Mouse (Mus musculus): ENCODE results near the gene Pitpnm2. TPM values are rescaled to one million over a fixed set of nuclear protein-coding genes. Genes with fewer than 3 reads are reported as not detected.

Pitpnm2 gene
- polyA plus RNA-seq, 1 experiment from 2014 or later: 7.3 TPM

DNA sequence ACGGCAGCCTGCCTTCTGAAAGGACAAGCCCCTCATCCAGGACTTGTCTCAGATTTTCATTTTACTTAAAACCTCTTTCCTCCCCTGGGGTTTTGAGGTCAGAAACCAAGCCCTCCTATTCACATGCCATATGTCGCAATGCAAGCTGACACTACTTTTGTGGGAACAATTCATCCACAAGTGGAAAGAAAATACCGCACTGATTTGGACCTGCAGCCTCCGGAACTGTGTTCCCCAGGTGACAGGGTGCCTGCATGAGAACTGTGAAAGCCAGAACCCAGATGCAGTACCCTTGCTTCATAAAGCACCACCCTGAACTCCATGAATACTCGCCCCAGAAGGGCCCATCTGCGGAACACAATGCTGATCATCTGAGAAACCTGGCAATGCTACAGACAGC lies 22.4 kb downstream of the Pitpnm2 start:
- Histone ChIP-seq H3K4me2 (ENCODE audit: low read depth, low read length) (no peak overlapping the region), H3K27ac (ENCODE audit: low read length) (no peak overlapping the region), H3K4me3 (ENCODE audit: low read length) (no peak overlapping the region), H3K9me3 (replicated peaks; ENCODE audit: control insufficient read depth, low read length) (no peaks in the 10 kb centered on the region), H3K27me3 (ENCODE audit: control insufficient read depth, insufficient read depth, low read length) (no peaks in the 10 kb centered on the region), H3K36me3 (ENCODE audit: control insufficient read depth, insufficient read depth) (0 out of 2 replicates have a peak, but pooled peaks cover 2% of the 10 kb centered on the region), H3K9ac (ENCODE audit: low read length) (no peak overlapping the region), H3K4me1 (ENCODE audit: control insufficient read depth, insufficient read depth, low read length) (peaks cover 65% of the 10 kb centered on the region)
- no peak for ATAC-seq (replicated peaks; ENCODE audit: extremely low read depth, insufficient read depth, low FRiP score)
- WGBS: 60% methylated on average over 6 of the region's 6 CpGs

- WGBS: 83% methylated on average over 4 of the region's 4 CpGs
- Histone ChIP-seq H3K4me1 (ENCODE audit: control insufficient read depth, insufficient read depth, low read length) (peaks cover 65% of the 10 kb centered on the region), H3K4me2 (ENCODE audit: low read depth, low read length) (no peak overlapping the region), H3K27ac (ENCODE audit: low read length) (peak overlapping the region; percentile 24; the same call in 1 of the 2 replicates), H3K9me3 (replicated peaks; ENCODE audit: control insufficient read depth, low read length) (no peaks in the 10 kb centered on the region), H3K27me3 (ENCODE audit: control insufficient read depth, insufficient read depth, low read length) (no peaks in the 10 kb centered on the region), H3K9ac (ENCODE audit: low read length) (no peak overlapping the region), H3K36me3 (ENCODE audit: control insufficient read depth, insufficient read depth) (0 out of 2 replicates have a peak, but pooled peaks cover 2% of the 10 kb centered on the region), H3K4me3 (ENCODE audit: low read length) (no peak overlapping the region)
- no peak for ATAC-seq (replicated peaks; ENCODE audit: extremely low read depth, insufficient read depth, low FRiP score)
Measured at GRCm38 (mm10) chr5:124226494-124226893, 23.1 kb downstream of the Pitpnm2 start.

GRCm38 (mm10) chr5:124225891-124226290 lies 23.7 kb downstream of the Pitpnm2 start:
- peaks cover 65% of the 10 kb centered on the region for H3K4me1 ChIP-seq (ENCODE audit: control insufficient read depth, insufficient read depth, low read length)
- H3K4me3 ChIP-seq (ENCODE audit: low read length): no peak overlapping the region
- WGBS: 74% methylated on average over 7 of the region's 7 CpGs

DNA sequence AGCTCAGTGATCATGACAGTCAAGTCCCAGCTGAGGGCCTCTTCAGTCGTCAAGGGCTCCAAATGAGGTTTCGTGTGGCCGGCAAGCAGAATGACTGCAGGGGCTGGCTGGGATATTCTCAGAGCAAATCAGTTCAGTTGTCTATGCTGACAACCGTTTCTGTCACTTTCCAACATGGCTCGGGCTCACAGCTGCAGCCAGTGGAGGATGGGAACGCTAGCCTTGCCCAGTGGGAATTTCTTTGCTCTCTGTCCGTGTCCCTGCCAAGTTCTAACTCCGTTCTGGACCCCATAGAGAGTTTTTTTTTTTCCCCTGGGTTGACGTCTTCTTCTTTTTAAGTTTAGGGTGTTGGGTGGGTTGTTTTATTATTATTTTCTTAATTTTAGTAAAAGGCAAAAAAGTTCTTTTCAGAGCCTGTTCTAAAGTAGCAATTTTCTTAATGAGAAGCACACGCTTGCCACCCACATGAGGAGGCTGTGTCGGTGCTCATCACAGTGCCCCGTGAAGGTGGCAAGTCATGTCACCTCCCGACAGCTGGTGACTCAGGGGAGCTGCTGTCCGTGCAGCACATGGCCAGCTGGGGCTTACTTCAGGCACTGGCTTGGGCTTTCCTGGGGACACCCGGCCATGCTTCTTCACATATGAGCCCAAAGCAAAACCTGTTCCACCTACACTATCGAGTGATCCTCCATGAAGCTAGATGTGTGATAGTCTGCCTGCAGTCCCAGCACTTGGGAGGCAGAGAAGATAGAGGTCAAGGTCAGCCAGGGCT lies 25.1 kb downstream of the Pitpnm2 start:
- 0 out of 2 replicates have a peak, but pooled peaks cover 2% of the 10 kb centered on the region for H3K36me3 ChIP-seq (ENCODE audit: control insufficient read depth, insufficient read depth)
- H3K4me1 ChIP-seq (ENCODE audit: control insufficient read depth, insufficient read depth, low read length): peaks cover 75% of the 10 kb centered on the region
- no peak overlapping the region for H3K4me3 ChIP-seq (ENCODE audit: low read length)
- peak overlapping the region; percentile 66 for H3K27ac ChIP-seq (ENCODE audit: low read length)
- no peak overlapping the region for H3K4me2 ChIP-seq (ENCODE audit: low read depth, low read length)
- 48% methylated on average over 16 of the region's 16 CpGs for WGBS
- no peak for ATAC-seq (replicated peaks; ENCODE audit: extremely low read depth, insufficient read depth, low FRiP score)
- H3K9ac ChIP-seq (ENCODE audit: low read length): 0 out of 2 replicates have a peak overlapping the region, but pooled peaks have one; percentile 40
- no peaks in the 10 kb centered on the region for H3K9me3 ChIP-seq (replicated peaks; ENCODE audit: control insufficient read depth, low read length)
- H3K27me3 ChIP-seq (ENCODE audit: control insufficient read depth, insufficient read depth, low read length): no peaks in the 10 kb centered on the region

More at GRCm38 (mm10) chr5:124225891-124226290, 23.7 kb downstream of the Pitpnm2 start:
- no peak overlapping the region for H3K9ac ChIP-seq (ENCODE audit: low read length)
- H3K36me3 ChIP-seq (ENCODE audit: control insufficient read depth, insufficient read depth): 0 out of 2 replicates have a peak, but pooled peaks cover 2% of the 10 kb centered on the region
- no peak overlapping the region for H3K4me2 ChIP-seq (ENCODE audit: low read depth, low read length)
- no peaks in the 10 kb centered on the region for H3K27me3 ChIP-seq (ENCODE audit: control insufficient read depth, insufficient read depth, low read length)
- H3K9me3 ChIP-seq (replicated peaks; ENCODE audit: control insufficient read depth, low read length): no peaks in the 10 kb centered on the region
- peak overlapping the region; percentile 24; the same call in 1 of the 2 replicates for H3K27ac ChIP-seq (ENCODE audit: low read length)
- no peak for ATAC-seq (replicated peaks; ENCODE audit: extremely low read depth, insufficient read depth, low FRiP score)

DNA sequence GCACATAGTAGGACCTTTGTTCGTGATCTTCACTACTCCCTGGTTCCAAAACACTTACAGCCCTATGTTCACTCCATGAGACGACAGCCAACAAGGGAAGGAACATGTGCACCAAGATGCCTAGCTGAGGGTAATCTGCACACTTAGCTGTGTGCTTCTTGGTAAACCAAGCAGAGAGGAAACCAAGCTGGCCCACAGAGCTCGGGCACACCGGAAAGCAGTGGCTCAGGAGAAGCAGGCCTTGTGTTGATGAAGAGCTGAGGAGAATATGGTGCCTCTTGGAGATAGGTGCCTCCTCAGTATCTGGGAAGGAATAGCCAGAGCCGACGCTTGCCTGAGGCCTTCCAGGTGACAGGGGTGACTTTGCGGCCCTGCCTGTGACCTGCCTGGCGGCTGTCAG lies 26.0 kb downstream of the Pitpnm2 start:
- Histone ChIP-seq H3K4me3 (ENCODE audit: low read length) (no peak overlapping the region), H3K36me3 (ENCODE audit: control insufficient read depth, insufficient read depth) (0 out of 2 replicates have a peak, but pooled peaks cover 2% of the 10 kb centered on the region), H3K4me2 (ENCODE audit: low read depth, low read length) (no peak overlapping the region), H3K9ac (ENCODE audit: low read length) (no peak overlapping the region), H3K9me3 (replicated peaks; ENCODE audit: control insufficient read depth, low read length) (no peaks in the 10 kb centered on the region), H3K27me3 (ENCODE audit: control insufficient read depth, insufficient read depth, low read length) (no peaks in the 10 kb centered on the region), H3K4me1 (ENCODE audit: control insufficient read depth, insufficient read depth, low read length) (peaks cover 83% of the 10 kb centered on the region), H3K27ac (ENCODE audit: low read length) (no peak overlapping the region)
- ATAC-seq (replicated peaks; ENCODE audit: extremely low read depth, insufficient read depth, low FRiP score): no peak
- WGBS: 76% methylated on average over 8 of the region's 8 CpGs

DNA sequence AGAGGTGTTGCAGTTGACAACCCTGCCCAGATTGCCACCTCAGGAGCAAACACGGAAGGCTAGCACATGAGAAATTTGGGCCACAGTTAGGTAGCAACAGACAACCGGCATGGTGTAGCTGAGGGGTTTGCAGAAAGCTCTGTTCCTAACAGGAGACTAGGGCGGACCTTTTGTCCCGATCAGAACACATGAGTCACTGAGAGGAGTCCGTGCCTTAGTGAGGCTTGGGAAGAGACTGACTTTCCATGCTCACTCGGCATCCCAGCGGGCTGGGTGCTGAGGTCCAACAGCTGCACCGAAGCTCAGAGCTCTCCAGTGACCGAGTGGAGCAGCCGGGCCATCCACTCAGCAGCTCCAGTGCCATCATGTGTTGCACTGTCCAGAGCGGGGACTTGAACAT lies 26.9 kb downstream of the Pitpnm2 start:
- ATAC-seq (replicated peaks; ENCODE audit: extremely low read depth, insufficient read depth, low FRiP score): no peak
- Histone ChIP-seq H3K4me2 (ENCODE audit: low read depth, low read length) (no peak overlapping the region), H3K9me3 (replicated peaks; ENCODE audit: control insufficient read depth, low read length) (no peaks in the 10 kb centered on the region), H3K4me3 (ENCODE audit: low read length) (no peak overlapping the region), H3K27ac (ENCODE audit: low read length) (peak overlapping the region; percentile 86), H3K27me3 (ENCODE audit: control insufficient read depth, insufficient read depth, low read length) (no peaks in the 10 kb centered on the region), H3K36me3 (ENCODE audit: control insufficient read depth, insufficient read depth) (0 out of 2 replicates have a peak, but pooled peaks cover 2% of the 10 kb centered on the region), H3K9ac (ENCODE audit: low read length) (peak overlapping the region; percentile 52; the same call in 1 of the 2 replicates), H3K4me1 (ENCODE audit: control insufficient read depth, insufficient read depth, low read length) (peaks cover 92% of the 10 kb centered on the region)
- WGBS: 70% methylated on average over 11 of the region's 11 CpGs

GRCm38 (mm10) chr5:124221736-124222040 lies 27.9 kb downstream of the Pitpnm2 start:
- peak overlapping the region; percentile 60 for H3K9ac ChIP-seq (ENCODE audit: low read length)
- 0 out of 2 replicates have a peak, but pooled peaks cover 2% of the 10 kb centered on the region for H3K36me3 ChIP-seq (ENCODE audit: control insufficient read depth, insufficient read depth)
- no peaks in the 10 kb centered on the region for H3K9me3 ChIP-seq (replicated peaks; ENCODE audit: control insufficient read depth, low read length)
- peak overlapping the region; percentile 86 for H3K27ac ChIP-seq (ENCODE audit: low read length)
- WGBS: 65% methylated on average over 7 of the region's 7 CpGs
- peaks cover 93% of the 10 kb centered on the region for H3K4me1 ChIP-seq (ENCODE audit: control insufficient read depth, insufficient read depth, low read length)
- no peaks in the 10 kb centered on the region for H3K27me3 ChIP-seq (ENCODE audit: control insufficient read depth, insufficient read depth, low read length)
- no peak overlapping the region for H3K4me3 ChIP-seq (ENCODE audit: low read length)
- ATAC-seq (replicated peaks; ENCODE audit: extremely low read depth, insufficient read depth, low FRiP score): no peak
- peak overlapping the region; percentile 26; the same call in 1 of the 2 replicates for H3K4me2 ChIP-seq (ENCODE audit: low read depth, low read length)

DNA sequence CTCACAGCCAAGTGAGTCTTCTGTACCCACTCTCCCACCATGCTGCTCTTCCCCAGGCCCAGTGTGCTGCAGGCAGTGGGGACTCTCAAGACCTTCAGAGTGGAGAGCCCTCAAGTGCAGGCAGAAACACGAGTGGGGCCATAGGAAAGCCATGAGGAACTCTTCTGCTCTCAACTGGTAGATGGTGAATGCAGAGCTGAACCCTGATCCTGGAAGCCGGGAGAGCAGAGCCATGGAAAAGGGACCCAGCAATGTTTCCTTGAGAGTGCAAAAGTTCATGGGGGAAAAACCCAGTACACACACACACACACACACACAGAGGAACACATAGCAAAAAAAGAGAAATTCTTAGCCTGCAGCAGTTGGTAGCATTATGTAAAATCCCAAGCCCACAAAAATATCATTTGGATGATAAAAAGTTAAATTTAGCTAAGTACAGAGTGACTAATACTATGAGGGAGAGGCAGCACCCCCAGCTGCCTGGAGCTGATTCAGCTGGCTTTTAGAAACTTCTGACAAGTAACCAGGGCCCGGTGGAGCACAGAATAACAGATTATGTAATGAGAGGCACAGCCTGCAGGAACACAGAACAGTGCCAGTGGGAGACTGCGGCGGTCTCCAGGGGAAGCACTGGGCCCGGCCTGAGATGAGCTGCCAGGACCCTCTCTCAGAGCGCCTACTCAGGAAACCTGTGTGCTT lies 28.4 kb downstream of the Pitpnm2 start:
- Histone ChIP-seq H3K9ac (ENCODE audit: low read length) (peak overlapping the region; percentile 60), H3K9me3 (replicated peaks; ENCODE audit: control insufficient read depth, low read length) (no peaks in the 10 kb centered on the region), H3K27ac (ENCODE audit: low read length) (peak overlapping the region; percentile 86), H3K36me3 (ENCODE audit: control insufficient read depth, insufficient read depth) (0 out of 2 replicates have a peak, but pooled peaks cover 2% of the 10 kb centered on the region), H3K4me3 (ENCODE audit: low read length) (no peak overlapping the region), H3K4me1 (ENCODE audit: control insufficient read depth, insufficient read depth, low read length) (peaks cover 95% of the 10 kb centered on the region), H3K4me2 (ENCODE audit: low read depth, low read length) (peak overlapping the region; percentile 26; the same call in 1 of the 2 replicates), H3K27me3 (ENCODE audit: control insufficient read depth, insufficient read depth, low read length) (no peaks in the 10 kb centered on the region)
- ATAC-seq (replicated peaks; ENCODE audit: extremely low read depth, insufficient read depth, low FRiP score): peak; percentile 42
- WGBS: 21% methylated on average over 7 of the region's 7 CpGs

DNA sequence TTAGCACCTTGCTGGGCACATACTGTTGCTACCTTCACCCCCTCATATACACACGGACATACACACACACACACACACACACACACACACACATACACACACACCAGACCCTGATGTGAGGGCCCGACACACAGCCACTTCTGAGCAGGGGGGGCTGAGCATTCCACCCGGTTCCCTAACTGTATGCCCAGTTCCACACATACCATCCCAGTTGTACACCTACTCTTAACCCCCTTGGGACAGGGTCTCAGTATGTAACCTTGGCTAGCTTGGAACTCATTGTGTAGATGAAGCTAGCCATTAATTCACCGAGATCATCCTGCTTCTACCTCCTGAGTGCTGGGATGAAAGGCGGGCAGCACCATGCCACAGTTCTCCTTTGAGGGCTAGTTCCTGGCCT lies 29.0 kb downstream of the Pitpnm2 start:
- Histone ChIP-seq H3K27ac (ENCODE audit: low read length) (peak overlapping the region; percentile 86), H3K4me1 (ENCODE audit: control insufficient read depth, insufficient read depth, low read length) (peaks cover 94% of the 10 kb centered on the region), H3K4me2 (ENCODE audit: low read depth, low read length) (no peak overlapping the region), H3K4me3 (ENCODE audit: low read length) (no peak overlapping the region), H3K9ac (ENCODE audit: low read length) (peak overlapping the region; percentile 55; the same call in 1 of the 2 replicates), H3K9me3 (replicated peaks; ENCODE audit: control insufficient read depth, low read length) (no peaks in the 10 kb centered on the region), H3K36me3 (ENCODE audit: control insufficient read depth, insufficient read depth) (0 out of 2 replicates have a peak, but pooled peaks cover 2% of the 10 kb centered on the region), H3K27me3 (ENCODE audit: control insufficient read depth, insufficient read depth, low read length) (no peaks in the 10 kb centered on the region)
- ATAC-seq (replicated peaks; ENCODE audit: extremely low read depth, insufficient read depth, low FRiP score): no peak
- WGBS: 79% methylated on average over 5 of the region's 5 CpGs

All from heart, embryonic 16.5 days (tissue).